ENCODE assay signal across 22 mouse cellular contexts in the genomic region with DNA sequence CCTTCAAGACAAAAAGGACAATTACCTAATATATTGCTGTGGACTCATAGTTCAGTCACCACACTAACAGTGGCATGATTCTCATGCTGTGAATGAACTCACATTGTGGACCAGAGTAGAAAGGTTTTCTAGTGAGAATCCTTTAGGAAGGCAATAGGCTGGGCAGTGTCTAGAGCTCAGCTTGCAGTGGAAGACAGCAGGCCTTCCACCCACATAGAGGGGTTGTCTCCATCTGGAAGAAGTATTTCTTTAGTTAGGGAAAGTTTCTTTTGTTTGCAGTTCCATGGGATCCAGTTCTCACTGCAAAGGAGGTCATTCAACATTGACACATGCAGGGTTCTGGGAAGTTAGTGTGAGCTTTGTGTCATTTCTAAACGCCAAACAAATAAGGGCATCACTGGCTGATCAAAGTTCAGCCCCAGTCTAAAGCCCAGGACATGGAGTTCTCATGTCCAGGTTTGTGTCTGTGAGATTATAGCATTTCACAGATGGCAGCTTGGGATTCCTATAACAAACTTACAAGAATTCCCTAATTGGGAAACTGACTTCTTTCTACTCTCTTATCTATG.
"Had no signal": no experiment of that assay in that cellular context is flagged by ENCODE, and none has a peak within 500 bp of the region (broad histone marks: within the 10 kb centered on the region; RNA-seq: fewer than 3 reads in every experiment).

No protein-coding gene starts in this region.

- H3K4me3 ChIP-seq: lung, embryonic 15.5 days; midbrain, embryonic 10.5 days; midbrain, embryonic 12.5 days; myocyte; neural tube, embryonic 13.5 days; neural tube, embryonic 15.5 days had no signal

- DNase-seq: lung, adult 2 months; lung, postnatal 14 days; lung, postnatal 36 days; midbrain, embryonic 14.5 days; retina, postnatal 1 day; right cerebral cortex, adult 18-20 months; right cerebral cortex, postnatal 25 days; right cerebral cortex, postnatal 4 days; spleen, adult 18-20 months; thymus, adult 2 months; thymus, postnatal 25 days; thymus, postnatal 4 days had no signal

- H3K4me2 ChIP-seq: lung, embryonic 15.5 days; midbrain, embryonic 12.5 days; neural tube, embryonic 13.5 days; neural tube, embryonic 15.5 days had no signal

- ATAC-seq: lung, postnatal 0 days; midbrain, embryonic 16.5 days had no signal

- H3K36me3 ChIP-seq: lung, embryonic 15.5 days; midbrain, embryonic 10.5 days; midbrain, embryonic 12.5 days; neural tube, embryonic 13.5 days; neural tube, embryonic 15.5 days had no signal

- H3K9ac ChIP-seq: liver, embryonic 14.5 days; lung, embryonic 15.5 days; midbrain, embryonic 12.5 days; neural tube, embryonic 13.5 days; neural tube, embryonic 15.5 days had no signal

- H3K9me3 ChIP-seq: lung, embryonic 15.5 days; midbrain, embryonic 10.5 days; midbrain, embryonic 12.5 days; neural tube, embryonic 13.5 days; neural tube, embryonic 15.5 days had no signal

- H3K4me1 ChIP-seq: lung, embryonic 15.5 days; midbrain, embryonic 10.5 days; midbrain, embryonic 12.5 days; neural tube, embryonic 13.5 days; neural tube, embryonic 15.5 days had no signal

- H3K27me3 ChIP-seq: lung, embryonic 15.5 days; midbrain, embryonic 12.5 days; neural tube, embryonic 13.5 days; neural tube, embryonic 15.5 days had no signal

- H3K27ac ChIP-seq: liver, embryonic 14.5 days; lung, embryonic 15.5 days; macrophage; midbrain, embryonic 10.5 days; midbrain, embryonic 12.5 days; neural tube, embryonic 13.5 days; neural tube, embryonic 15.5 days had no signal
